Mouse (Mus musculus) hindbrain, embryonic 11.5 days (tissue): Measurements from ENCODE around the gene Stk32b. TPM values are rescaled to one million over a fixed set of nuclear protein-coding genes. Genes with fewer than 3 reads are reported as not detected.

Experiments used
- ATAC-seq: fragments of 200-750 bp; cut with Nextera tagmentation; 2 replicates; pipeline ENCODE4 v1.8.0; 2017; ENCODE audit warnings: mild to moderate bottlenecking, moderate TSS enrichment, moderate library complexity; ENCODE audit not compliant: low FRiP score
- DNase-seq: peaks from one replicate; pipeline ENCODE4 v3.0.0-alpha.2; 2015; ENCODE audit warnings: low spot score
- H3K27ac ChIP-seq: fragments of 300-500 bp; sonication (generic); 2 replicates; pipeline ENCODE4 v1.5.1; 2014; ENCODE audit warnings: mild to moderate bottlenecking, low read depth, low read length
- H3K27me3 ChIP-seq: fragments of 300-500 bp; sonication (generic); 2 replicates; pipeline ENCODE4 v1.6.1; 2014; ENCODE audit warnings: mild to moderate bottlenecking, low read length, moderate library complexity, mixed read lengths; ENCODE audit not compliant: control insufficient read depth, insufficient read depth
- H3K36me3 ChIP-seq: fragments of 300-500 bp; sonication (generic); 2 replicates; pipeline ENCODE4 v1.6.1; 2014; ENCODE audit warnings: mild to moderate bottlenecking, low read length, moderate library complexity, mixed read lengths; ENCODE audit not compliant: control insufficient read depth, insufficient read depth
- H3K4me1 ChIP-seq: fragments of 300-500 bp; sonication (generic); replicated peaks from 2 replicates; pipeline ENCODE4 v1.6.1; 2014; ENCODE audit warnings: low read length, mixed read lengths; ENCODE audit not compliant: control insufficient read depth, insufficient read depth
- H3K4me2 ChIP-seq: fragments of 300-500 bp; sonication (generic); replicated peaks from 2 replicates; pipeline ENCODE4 v1.6.1; 2014; ENCODE audit warnings: mild to moderate bottlenecking, low read depth, low read length
- H3K4me3 ChIP-seq: fragments of 300-500 bp; sonication (generic); 2 replicates; pipeline ENCODE4 v1.5.1; 2014; ENCODE audit warnings: low read depth, low read length
- H3K9ac ChIP-seq: fragments of 300-500 bp; sonication (generic); 2 replicates; pipeline ENCODE4 v1.6.1; 2014; ENCODE audit warnings: low read depth, low read length
- H3K9me3 ChIP-seq: fragments of 300-500 bp; sonication (generic); 2 replicates; pipeline ENCODE4 v1.6.1; 2016; ENCODE audit warnings: low read length; ENCODE audit not compliant: control insufficient read depth
- WGBS: fragments of 180-500 bp; shearing (Covaris S2); extraction: QIAGEN DNeasy Blood & Tissue Kit; methylation state at CpG from one replicate; pipeline ENCODE4 v1.1.7; 2014; 5-methylcytosine and 5-hydroxymethylcytosine counted together
- polyA plus RNA-seq: library from polyadenylated mRNA; unstranded; fragments of >200 nt; fragmentation: Nextera tagmentation; extraction: Ambion mirVana; gene quantifications from 2 replicates; pipeline ENCODE4 v1.2.1, GENCODE M21; 2014

Gene Stk32b
- polyA plus RNA-seq, 1 experiment from 2014 or later: 6.3 TPM

DNA sequence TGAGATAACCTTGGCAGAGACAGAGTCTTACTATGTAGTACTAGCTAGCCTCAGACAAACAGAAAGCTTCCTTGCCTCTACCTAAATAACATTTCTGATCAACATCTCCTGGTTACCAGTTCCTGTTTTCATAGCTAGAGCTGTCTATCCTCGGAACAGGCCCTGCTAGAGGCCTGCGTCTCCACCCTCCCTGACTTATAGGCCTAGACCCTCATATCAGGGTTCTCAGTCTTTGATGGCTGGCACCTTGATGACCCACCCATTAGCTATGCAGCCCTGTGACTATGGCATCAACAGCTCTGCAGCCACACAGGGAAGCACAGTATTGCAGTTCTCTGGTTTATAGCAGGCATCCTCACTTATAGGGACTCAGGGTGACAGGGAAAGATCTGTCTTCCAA, 259.1 kb downstream of the Stk32b start:
- WGBS: 92% methylated on average over 2 of the region's 2 CpGs
- H3K36me3 ChIP-seq: no peaks in the 10 kb centered on the region
- H3K4me1 ChIP-seq: no peaks in the 10 kb centered on the region
- ATAC-seq (no peak), DNase-seq (no peak)
- no peak overlapping the region for H3K4me2 ChIP-seq
- H3K27ac ChIP-seq: no peak overlapping the region
- no peak overlapping the region for H3K4me3 ChIP-seq
- no peak overlapping the region for H3K9ac ChIP-seq
- no peaks in the 10 kb centered on the region for H3K9me3 ChIP-seq
- no peaks in the 10 kb centered on the region for H3K27me3 ChIP-seq

DNA sequence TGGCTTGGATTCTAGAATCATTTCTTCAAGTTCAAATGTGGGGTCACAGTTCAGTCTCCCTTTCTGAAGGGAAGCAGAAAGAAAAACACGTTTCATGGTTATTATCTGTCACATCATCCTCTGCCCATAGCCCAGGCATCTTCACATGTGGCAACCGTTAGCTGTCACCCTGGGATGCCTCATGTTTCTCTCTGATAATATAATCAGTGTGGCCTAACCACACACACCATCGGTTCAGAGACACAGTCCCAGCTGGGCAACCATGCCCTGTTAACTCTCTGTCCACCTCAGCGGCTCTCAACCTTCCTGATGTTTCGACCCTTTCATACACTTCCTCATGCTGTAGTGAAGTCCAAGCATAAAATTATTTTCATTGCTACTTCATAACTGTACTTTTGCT, 259.8 kb downstream of the Stk32b start:
- WGBS: 79% methylated on average over 5 of the region's 5 CpGs
- H3K4me3 ChIP-seq: no peak overlapping the region
- no peak for ATAC-seq

DNA sequence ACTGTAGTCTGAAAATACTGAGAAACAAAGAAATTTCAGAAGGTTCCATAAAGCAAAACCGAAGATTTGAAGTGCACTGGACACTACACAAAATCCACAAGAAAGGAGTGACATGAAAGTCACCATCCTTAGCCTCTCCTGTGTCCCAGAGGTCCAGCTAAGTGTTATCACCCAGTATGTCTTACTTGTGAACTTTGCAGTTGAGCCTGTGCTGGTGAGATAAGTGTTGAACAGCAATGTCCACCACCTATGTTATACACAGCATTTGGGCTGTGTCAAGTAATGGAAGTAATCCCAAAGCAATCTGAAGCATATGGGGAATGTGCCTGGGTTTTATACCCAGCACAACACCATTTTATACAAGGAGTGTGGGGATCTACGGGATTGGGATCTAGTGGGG, 260.4 kb downstream of the Stk32b start:
- H3K4me2 ChIP-seq: no peak overlapping the region
- no peak overlapping the region for H3K9ac ChIP-seq
- no peak for DNase-seq
- H3K9me3 ChIP-seq: no peaks in the 10 kb centered on the region
- 65% methylated on average over 2 of the region's 2 CpGs for WGBS
- H3K4me1 ChIP-seq: no peaks in the 10 kb centered on the region
- H3K27ac ChIP-seq: no peak overlapping the region
- no peaks in the 10 kb centered on the region for H3K36me3 ChIP-seq
- H3K4me3 ChIP-seq: no peak overlapping the region
- ATAC-seq: no peak
- no peaks in the 10 kb centered on the region for H3K27me3 ChIP-seq

More for the DNA sequence above, 259.8 kb downstream of the Stk32b start:
- no peak for DNase-seq
- Histone ChIP-seq H3K36me3 (no peaks in the 10 kb centered on the region), H3K4me1 (no peaks in the 10 kb centered on the region), H3K4me2 (no peak overlapping the region), H3K9ac (no peak overlapping the region), H3K27me3 (no peaks in the 10 kb centered on the region), H3K27ac (no peak overlapping the region), H3K9me3 (no peaks in the 10 kb centered on the region)

DNA sequence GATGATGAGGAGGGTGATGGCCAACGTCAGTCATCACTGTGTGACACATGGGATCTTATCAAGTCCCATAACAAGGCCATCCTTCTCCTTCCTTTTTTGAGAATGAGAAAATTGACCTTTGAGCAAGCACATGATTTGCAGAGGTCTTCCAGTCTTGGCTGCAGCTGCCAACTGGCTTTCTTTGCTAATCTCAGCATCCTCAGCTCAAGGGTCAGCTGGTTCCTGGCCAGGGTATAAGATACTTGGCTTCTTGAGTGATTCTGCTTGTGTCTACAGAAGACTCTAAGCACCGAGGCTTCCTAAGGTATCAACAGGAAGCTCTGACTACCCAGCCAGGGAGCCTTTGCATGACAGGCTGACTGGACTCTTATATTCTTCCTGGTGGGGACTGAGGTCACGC, 269.4 kb downstream of the Stk32b start:
- H3K4me3 ChIP-seq: no peak overlapping the region
- 86% methylated on average over 3 of the region's 3 CpGs for WGBS
- DNase-seq: no peak
- no peaks in the 10 kb centered on the region for H3K36me3 ChIP-seq
- no peak overlapping the region for H3K9ac ChIP-seq
- no peaks in the 10 kb centered on the region for H3K27me3 ChIP-seq
- no peak overlapping the region for H3K27ac ChIP-seq
- ATAC-seq: no peak
- H3K4me2 ChIP-seq: no peak overlapping the region
- H3K9me3 ChIP-seq: no peaks in the 10 kb centered on the region
- no peaks in the 10 kb centered on the region for H3K4me1 ChIP-seq

DNA sequence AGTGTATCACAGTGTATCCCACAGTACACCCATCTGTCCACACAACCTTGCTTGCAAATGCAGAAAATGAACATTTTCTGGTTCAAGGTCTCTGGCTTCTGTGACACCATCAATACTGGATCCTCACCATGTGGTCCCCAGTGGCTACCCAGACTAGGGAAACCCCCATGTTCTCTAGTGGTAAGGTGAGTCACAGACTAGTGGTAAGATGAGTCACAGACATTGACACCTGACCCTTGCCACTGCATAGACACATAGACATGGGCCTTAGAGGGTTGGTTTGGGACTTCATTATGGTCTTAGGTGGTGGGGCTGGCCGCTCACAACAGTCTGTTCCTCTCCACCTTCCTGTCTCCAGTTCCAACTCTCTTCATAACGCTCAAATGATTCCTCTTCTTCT, 274.2 kb downstream of the Stk32b start:
- 89% methylated on average over 2 of the region's 2 CpGs for WGBS
- Histone ChIP-seq H3K4me2 (no peak overlapping the region), H3K27me3 (no peaks in the 10 kb centered on the region), H3K9ac (no peak overlapping the region), H3K9me3 (no peaks in the 10 kb centered on the region), H3K4me1 (no peaks in the 10 kb centered on the region), H3K27ac (no peak overlapping the region), H3K36me3 (no peaks in the 10 kb centered on the region), H3K4me3 (no peak overlapping the region)
- DNase-seq: no peak
- ATAC-seq: no peak

DNA sequence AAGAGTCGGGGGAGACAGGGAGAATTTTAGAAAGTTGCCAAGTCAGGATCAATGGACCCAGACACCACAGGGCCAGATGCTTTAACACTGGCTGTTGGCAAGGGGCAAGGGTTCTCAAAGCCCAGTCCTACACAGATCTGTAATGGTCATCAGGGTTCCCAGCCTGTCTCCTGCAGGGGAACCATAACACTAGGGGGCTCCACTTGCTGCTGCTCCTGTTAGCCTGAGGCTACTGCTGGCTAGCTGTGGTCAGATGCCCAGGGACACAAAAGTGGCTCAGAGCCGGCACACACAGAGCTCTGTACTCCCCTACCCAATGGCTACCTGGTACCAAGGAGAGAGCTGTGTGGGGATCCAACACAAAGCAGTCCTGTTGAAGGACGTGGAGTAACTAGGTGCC, 281.6 kb downstream of the Stk32b start:
- H3K27me3 ChIP-seq: no peaks in the 10 kb centered on the region
- DNase-seq (peak; percentile 10), ATAC-seq (no peak)
- H3K9ac ChIP-seq: no peak overlapping the region
- H3K9me3 ChIP-seq: no peaks in the 10 kb centered on the region
- H3K27ac ChIP-seq: no peak overlapping the region
- WGBS: 59% methylated on average over 3 of the region's 3 CpGs
- H3K4me3 ChIP-seq: no peak overlapping the region
- H3K36me3 ChIP-seq: no peaks in the 10 kb centered on the region
- no peaks in the 10 kb centered on the region for H3K4me1 ChIP-seq
- no peak overlapping the region for H3K4me2 ChIP-seq

DNA sequence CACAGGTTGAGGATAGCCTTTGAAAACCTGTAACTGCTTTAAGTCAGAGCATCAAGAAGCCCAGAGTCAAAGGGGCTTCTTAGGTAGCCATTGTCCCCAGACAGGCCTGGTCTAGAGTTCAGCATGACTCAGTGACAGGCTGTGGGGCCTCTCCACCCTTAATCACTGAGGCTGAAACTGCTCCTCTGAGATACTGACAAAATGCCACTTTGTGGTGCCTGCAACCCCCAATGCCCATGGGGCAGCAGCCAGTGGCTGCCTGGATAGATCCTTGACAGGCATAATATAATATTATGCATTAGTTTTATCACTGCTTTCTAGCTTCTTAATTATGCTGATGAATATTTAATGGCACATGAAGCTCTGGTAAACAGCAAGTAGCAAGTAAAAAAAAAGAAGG, 289.8 kb downstream of the Stk32b start:
- no peaks in the 10 kb centered on the region for H3K36me3 ChIP-seq
- H3K4me1 ChIP-seq: no peaks in the 10 kb centered on the region
- H3K4me2 ChIP-seq: no peak overlapping the region
- no peaks in the 10 kb centered on the region for H3K9me3 ChIP-seq
- H3K27me3 ChIP-seq: no peaks in the 10 kb centered on the region
- H3K4me3 ChIP-seq: no peak overlapping the region
- ATAC-seq: no peak
- H3K9ac ChIP-seq: no peak overlapping the region
- no peak overlapping the region for H3K27ac ChIP-seq
- no peak for DNase-seq

DNA sequence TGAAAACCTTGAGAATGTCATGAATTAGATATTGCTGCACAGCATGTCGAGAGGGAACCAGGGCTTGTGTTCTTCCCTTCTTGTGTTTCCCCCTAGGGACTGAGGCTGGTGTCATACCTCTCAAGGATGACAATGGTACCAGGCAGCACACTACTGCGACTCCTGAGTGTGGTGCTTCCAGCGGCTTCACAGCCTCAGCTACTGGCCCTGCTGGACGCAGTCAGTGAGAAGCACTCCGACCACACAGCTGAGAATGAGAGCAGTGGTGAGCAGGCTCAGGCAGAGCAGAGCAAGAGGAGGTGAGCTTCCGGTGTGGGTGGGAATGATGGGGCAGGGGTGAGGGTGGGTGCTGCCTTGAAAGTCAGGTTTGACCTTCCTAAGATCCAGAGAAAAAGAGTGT, 297.9 kb downstream of the Stk32b start:
- no peak overlapping the region for H3K4me2 ChIP-seq
- H3K36me3 ChIP-seq: no peaks in the 10 kb centered on the region
- 84% methylated on average over 6 of the region's 6 CpGs for WGBS
- no peaks in the 10 kb centered on the region for H3K27me3 ChIP-seq
- no peaks in the 10 kb centered on the region for H3K4me1 ChIP-seq
- H3K9me3 ChIP-seq: no peaks in the 10 kb centered on the region
- no peak overlapping the region for H3K4me3 ChIP-seq
- no peak overlapping the region for H3K9ac ChIP-seq
- ATAC-seq (no peak), DNase-seq (no peak)
- H3K27ac ChIP-seq: no peak overlapping the region
